Mouse (Mus musculus): Measurements from ENCODE around the gene Rgs3. TPM values are rescaled to one million over a fixed set of nuclear protein-coding genes. Genes with fewer than 3 reads are reported as not detected.

Gene Rgs3
- total RNA-seq, 2 experiments from 2014 or later: 36.9 to 44.0 TPM

DNA sequence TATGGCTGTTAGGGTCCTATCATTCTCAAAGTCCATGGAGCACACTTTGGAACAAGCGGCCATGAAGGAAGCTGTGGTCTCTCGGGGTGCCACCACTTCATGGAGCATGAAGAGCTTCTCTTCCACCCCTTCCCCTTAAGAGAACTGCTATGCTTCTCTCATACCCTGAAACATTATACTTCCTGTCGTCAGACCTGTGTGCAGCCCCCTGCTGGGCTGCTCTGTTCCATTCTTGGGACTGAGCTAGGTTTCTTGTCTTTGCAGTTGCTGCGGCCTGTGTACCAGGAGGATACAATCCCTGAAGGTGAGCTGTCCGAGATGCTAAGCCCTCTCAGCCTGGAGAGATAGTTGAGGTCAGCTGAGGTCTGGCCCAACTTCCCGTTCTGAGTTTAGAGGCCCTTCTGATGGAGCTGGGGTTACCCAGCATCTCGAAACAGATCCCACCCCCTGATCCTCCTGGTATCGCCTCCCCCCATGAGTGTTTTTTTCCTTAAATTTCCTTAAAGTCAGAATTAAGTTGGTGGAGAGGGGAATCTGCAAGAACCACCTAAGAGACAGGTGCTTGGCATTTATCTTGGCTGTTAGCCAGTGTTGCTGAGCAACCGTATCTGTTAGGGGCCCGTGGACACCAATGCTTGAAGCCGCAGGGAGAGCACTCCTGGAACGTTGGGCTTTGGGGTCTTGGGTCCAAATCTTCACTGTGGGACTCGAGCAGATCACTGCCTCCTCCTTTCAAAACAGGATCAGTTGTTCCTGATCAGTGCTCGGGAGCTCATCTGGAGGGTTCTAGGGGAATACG lies 66.8 kb downstream of the Rgs3 start:
- no peak for DNase-seq (ENCODE audit: low spot score in 2 of 2)

DNA sequence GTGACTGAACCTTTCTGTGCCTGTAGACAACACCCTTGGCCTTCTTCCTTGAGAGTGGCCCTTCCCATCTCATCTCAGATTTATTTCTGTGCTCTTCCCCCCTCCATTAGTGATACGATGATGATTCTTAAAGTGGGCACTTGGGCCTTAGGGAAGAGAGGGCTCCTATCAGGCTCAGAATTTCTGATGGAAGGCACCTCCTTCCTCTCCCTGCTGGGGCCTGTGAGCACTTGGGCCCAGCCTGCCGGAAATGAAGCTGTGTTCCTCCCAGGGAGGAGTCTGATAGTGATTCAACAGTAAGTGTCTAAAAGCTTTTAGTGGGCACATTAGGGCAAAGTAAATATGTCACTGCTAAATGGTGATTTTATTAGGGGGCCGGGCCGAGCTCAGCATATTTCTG lies 67.7 kb downstream of the Rgs3 start:
- DNase-seq (ENCODE audit: low spot score in 2 of 2): no peak

DNA sequence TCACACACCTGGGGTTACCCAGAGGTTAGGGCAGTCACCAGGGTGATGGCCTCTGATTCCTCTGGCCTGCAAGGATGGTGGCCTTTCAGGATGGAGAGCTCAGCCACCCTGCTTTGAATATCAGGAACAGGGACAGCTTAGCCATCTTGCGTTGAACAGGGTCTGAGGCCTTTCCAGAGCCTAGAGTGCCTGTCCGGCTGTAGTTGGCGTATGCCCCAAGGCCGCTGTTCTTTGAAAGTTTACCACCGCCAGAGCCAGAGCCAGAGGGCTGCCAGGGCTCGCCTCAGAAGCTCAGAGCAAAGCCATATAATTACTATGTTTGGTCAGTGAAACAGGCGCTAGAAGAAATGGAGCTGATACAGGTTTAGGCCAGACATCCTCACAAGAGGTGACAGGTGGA lies 68.9 kb downstream of the Rgs3 start:
- DNase-seq (ENCODE audit: low spot score in 2 of 2): no peak

DNA sequence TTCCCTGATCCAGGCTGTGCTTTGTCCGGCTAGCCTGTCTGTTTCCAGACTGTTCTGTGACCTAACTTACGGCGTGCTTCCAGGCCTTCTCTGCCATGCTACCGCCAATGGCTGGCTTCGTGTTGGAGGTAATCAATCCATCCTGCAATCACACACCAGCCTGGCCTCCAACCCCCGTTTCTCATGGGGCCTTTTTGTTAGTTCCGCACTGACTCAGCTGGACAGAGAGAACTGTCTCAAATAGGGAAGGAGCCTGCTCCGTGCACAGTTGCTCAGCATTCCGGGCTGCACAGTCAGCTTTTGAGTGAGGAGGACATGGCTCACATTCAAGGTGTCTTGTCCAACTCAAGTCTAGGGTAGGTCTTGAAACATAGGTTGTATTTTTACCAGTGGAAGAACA lies 69.8 kb downstream of the Rgs3 start:
- no peak for DNase-seq (ENCODE audit: low spot score in 2 of 2)

DNA sequence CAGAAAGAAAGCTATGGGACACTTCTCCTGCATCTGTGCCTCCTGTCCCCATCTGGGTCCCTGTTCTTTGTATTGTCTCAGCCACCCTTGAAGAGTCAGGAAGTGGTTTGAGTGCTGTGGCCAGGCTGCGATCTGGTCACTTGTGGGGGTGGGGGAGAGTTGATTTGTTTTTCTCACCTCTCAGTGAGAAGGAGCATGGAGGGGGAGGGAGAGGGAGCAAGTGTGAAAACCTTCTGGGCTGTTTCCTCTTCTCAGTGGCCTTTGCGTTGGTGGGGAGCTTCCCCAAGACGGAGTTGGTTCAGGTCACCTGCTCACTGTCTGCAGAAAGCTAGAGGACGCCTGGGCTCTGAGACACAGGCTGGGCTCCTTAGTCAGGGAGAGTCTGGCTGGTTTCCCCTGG lies 70.3 kb downstream of the Rgs3 start:
- DNase-seq (ENCODE audit: low spot score in 2 of 2): no peak

DNA sequence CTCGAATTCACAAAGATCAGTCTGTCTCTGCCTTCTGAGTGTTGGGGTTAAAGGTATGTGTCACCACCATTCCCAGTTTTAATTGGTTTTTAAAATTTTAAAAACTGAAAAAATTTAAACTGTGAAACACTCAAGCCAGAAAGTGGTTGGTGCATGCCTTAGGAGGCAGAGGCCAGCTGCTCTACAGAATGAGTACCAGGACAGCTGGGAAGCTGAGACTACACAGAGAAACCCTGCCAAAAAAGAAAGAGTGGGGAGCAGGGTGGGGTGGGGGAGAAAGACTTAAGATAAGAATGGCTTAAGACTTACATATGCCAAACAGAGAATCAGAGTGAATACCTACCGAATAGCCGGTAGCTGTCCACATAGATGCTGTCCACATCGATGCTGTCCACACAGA lies 73.6 kb downstream of the Rgs3 start:
- no peak for DNase-seq (ENCODE audit: low spot score in 2 of 2)

DNA sequence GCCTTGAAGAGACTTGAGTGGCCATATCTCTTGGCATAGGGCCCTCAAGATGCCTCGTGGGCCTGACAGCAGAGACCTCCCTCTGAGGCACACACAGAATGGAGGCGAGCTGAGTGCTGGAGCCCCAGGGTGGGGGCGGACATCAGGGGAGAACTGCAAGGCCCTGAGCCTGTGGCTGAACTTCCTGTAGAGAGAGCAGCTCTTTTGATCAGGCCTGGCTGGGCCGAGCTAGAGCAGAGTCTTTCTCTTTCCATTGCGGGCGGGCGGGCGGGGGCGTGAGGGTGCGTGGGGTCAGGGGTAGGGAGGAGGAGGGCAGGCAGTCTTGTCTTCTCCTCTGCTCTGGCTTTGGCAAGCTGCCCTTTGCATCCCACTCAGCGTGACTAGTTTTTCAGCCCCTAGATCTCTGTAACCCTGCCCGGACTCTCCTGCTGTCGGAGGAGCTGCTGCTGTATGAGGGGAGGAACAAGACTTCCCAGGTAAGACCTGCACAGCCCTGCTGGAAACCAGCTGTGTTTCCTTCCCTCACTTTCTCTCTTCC lies 74.5 kb downstream of the Rgs3 start:
- DNase-seq (ENCODE audit: low spot score in 2 of 2): no peak

DNA sequence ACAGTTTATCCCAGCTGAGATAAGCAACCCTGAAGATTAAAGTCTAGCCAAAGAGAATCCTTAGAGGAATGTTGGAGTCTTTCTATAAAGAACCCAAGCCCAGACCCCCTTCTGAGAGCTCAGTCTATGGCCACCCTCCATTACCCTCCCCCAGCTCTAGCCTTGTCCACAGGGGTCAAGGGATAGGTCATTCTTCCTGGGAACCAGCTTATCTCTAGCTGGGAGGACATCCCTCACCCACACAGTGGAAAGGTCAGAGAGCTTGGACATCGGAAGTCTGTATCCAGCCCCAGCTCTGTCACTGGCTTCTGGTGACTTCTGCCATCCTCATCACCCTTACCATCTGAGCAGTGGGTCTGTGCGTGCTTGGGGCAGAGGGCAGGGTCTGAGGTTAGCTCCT lies 75.2 kb downstream of the Rgs3 start:
- no peak for DNase-seq (ENCODE audit: low spot score in 2 of 2)

DNA sequence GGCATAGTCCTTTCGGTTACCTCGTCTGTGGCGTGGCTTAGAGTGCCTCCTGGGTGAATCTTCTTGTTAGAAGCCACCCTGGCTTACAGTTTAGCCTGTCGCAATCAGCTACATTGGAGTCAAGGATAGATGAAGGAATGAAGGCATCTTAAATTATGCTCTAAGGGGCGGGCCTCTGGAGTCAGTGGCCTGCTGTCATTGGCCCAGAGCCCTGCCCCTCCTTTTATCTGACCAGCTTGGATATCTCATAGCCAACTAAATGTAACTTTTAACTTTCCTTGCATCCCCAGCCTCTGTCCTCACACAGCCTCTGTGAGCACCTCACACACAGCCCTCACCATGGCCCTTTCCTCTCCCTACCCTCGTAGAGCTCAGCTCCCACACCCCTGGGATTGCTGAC lies 76.4 kb downstream of the Rgs3 start:
- no peak for DNase-seq (ENCODE audit: low spot score in 2 of 2)

DNA sequence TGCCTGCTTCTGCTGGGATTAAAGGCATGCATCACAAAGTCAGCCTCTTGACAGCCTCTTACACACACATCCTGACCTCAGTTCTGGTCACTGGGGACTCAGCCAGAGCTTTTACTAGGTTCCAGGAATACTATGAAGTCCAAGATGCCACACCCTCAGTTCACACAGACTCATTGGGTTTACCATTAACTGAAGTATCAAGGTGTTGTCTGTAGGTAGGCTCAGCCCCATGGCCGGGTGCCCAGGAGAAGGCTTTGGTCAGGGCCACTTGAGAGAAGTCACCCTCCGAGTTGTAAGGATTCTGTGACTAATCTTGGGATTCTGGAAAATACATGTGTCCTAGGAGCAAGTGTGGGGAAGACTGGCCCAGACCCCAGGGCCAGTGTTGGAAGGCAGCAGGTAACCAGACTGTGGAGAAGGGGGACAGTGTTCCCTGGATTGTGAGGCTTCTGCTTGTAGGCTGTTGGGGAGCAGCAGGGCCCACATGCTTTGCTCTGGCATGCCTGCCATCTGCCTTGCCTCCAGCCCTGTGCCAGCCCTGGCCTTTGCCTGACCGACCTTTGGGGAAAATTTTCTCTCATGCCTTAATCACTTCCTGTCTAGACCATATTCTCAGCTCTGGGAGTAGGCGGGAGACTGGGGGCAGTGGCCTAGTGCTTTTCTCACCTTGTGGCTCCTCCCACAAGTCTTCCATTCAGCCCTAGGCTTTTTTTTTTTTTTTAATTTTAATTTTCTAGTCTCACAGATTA lies 78.4 kb downstream of the Rgs3 start:
- DNase-seq (ENCODE audit: low spot score in 2 of 2): no peak

DNA sequence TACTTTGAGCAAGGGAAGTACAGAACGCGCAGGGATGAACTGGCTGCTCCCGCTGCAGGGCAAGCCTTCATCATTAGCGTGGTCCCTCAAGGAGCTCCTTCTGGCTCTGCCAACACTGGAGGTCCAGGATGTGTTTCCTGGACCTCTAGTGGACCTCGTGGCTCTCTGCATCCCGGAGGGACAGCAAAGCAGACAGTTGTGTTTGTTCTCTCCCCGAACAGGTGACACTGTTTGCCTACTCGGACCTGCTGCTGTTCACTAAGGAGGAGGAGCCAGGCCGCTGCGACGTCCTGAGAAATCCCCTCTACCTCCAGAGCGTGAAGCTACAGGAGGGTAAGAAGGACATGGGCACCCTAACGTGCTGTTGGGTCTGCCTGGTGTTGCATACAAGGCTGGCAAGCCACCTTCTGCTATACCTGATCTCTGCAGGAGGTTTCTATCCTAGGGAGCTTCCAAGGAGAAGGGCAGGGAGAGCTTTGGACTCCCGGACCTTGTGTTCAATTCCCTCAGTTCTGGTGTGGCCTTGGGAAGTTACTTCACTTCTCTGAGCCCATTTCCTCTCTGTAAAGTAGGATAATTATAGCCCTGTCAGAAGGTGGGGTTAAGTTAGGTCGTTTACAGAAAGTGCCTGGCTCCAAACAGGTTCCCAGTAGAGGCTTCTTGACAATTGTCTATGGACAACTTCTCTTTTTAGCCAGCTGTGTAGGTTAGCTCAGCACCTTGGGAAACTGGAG lies 81.0 kb downstream of the Rgs3 start:
- DNase-seq (ENCODE audit: low spot score in 2 of 2): no peak

DNA sequence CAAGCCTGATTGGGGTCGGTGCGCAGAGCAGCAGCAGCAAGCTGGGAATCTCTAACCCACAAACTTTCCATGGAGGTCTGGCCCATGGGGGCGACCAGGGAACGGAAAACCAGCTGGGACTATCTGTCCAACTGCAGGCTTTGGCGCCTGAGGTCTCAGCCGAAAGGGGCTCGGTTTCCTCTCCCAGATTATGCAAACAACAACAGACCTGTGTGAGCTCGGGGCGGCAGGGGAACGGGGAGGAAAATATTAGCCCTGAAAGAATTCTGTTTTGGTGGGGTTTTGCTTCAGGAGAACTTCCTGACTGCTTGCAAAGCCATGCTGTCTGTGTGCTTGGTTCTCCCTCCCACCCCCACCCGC lies 81.6 kb downstream of the Rgs3 start:
- no peak for DNase-seq (ENCODE audit: low spot score in 2 of 2)

DNA sequence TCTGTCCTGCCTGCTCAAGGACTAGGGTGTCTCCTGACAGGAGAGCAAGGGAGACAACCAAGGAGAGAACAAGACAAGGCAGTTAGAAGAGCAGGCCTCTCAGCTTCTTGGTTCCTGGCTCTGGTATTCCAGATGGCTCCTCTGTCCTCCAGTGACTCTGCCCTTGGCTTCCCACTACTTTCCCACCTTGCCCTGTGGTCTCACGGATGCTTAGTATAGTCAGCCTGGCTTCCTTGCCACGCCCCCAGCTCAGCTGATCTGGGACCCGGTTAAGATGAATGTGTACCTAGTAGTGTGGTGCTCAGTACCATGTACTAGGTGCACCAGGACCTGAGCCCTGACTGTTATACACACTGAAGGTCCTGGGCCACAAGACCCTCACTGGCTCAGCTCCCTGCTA lies 82.0 kb downstream of the Rgs3 start:
- DNase-seq (ENCODE audit: low spot score in 2 of 2): no peak

DNA sequence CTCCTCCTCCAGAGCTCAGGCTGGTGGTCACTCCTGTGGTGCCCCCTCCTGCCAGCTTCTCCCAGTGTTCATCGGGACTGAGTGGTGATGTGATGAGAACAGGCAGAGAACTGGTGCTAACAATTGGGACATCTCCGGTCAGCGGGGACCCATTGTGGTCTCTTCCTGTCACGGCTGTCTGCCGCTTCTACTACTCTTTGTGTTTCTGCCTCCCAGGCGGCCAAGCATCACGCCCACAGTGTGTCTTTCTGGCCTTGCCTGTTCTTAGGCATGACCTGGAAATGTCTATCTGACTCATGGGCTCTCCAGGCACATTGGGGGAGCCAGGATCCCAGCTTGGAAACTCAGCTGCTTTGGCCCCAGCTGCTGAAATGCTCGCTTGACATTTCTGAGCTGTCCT lies 83.8 kb downstream of the Rgs3 start:
- DNase-seq (ENCODE audit: low spot score in 2 of 2): no peak

DNA sequence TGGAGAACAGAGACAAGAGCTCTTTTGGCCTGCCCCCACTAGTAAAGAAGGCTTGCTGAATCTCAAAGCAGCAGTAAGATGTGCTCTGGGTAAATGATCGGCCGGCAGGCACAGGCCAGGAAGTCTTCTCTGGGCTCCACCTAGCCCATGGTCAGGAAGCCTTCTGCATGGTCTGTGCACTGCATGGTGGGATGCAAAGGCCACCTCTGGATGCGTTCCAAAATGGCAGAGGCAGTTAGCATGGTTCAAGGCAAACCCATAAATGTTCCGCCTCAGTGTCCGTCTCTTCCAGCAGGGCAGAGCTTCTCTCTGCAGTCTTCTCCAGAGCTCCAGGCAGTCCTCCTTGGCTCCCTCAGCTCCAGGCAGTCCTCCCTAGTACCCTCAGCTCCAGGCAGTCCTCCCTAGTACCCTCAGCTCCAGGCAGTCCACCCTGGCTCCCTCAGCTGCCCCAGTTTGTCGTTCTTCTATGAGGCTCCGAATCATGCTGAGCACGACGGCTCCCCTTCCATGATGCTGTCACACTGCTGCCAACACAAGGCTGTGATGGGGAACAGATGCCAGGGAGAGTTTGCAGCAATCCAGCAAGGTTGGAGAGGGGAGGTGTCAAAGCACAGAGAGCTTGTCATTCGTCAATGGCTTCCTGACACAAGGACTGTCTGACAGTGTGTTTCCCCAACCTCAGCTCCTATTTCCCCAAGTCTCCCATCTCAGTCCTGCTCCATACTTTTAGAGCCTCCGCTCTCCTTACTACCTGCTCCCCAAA lies 84.6 kb downstream of the Rgs3 start:
- no peak for DNase-seq (ENCODE audit: low spot score in 2 of 2)

DNA sequence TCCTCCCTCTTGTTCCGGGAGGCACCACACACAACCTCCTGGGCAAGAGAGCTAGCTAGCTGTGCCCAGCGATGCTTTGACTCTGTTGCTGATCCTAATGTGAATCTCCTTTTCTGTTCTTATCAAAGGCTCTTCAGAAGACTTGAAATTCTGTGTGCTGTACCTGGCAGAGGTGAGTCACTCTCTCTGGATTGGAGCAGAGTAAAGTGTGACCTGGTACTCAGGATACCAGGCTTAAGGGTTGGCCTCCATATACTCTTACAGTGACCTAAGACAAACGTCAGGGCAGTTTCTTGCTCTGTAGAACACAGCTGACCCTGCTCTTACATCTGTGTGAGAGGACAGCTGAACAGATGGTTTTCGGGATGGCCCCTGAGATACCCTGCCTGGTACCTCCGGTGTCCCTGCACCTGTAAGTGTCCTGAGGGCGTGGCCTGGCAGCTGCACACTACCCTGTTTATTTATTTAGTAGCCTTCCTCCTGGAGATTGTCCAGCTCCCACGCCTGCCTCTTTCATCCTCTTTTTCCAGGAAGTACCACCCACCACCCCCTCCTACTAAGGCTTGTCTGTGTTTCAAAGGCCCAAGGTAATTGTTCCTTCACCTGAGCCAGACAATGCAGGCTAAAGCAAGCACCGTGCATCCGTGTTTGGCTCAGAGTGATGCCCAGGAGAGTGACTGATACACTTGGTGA lies 87.1 kb downstream of the Rgs3 start:
- DNase-seq (ENCODE audit: low spot score in 2 of 2): no peak

DNA sequence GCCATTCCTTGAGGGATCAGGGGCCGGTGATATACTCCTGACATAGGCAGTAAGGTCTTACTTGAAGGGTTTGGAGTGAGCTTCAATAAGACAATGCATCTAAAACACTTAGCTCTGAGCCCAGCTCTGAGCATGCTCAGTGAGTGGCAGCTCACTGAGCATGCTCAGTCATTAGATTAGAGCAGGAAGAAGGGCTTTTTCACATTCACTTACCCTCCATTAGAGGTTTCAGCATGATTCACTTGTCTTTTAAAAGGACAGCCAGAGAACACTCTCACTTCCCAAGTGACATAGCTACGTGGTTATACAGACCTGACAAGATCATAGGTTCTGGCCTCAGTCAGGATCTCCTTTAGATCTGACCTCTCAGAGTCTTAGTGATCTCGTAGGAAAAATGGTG lies 89.2 kb downstream of the Rgs3 start:
- no peak for DNase-seq (ENCODE audit: low spot score in 2 of 2)

DNA sequence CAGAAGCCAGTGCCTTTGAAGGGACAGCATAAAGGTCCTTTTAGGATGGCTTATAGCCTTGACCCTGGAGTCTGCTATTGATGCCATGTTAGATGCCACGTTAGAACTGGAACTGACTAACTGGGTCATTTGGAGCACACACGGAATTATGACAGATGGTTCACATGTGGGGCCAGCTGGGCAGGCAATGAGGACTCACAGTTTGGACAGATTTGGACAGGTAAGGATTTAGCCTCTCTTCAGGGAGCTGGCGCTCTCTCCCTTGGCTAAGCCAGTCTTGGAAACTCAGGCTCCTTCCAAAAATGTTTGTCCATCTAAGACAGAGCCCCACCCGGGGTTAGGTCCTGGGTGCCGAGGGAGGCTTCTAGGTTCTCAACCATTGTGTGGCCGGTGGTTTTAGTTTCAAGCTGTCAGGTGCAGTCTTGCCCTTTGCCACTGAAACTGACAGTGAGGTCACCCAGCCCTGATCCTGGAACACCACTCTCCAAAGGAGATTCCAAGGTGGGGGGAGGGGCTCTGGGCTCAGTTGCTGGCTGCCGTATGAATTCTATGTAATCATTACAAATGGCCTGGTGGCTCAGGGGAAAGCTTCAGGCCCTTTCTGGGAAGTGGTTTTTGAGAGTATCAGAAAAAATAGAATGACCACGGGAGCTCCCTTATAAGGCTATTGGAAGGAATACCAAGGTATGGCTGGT lies 90.0 kb downstream of the Rgs3 start:
- no peak for DNase-seq (ENCODE audit: low spot score in 2 of 2)

DNA sequence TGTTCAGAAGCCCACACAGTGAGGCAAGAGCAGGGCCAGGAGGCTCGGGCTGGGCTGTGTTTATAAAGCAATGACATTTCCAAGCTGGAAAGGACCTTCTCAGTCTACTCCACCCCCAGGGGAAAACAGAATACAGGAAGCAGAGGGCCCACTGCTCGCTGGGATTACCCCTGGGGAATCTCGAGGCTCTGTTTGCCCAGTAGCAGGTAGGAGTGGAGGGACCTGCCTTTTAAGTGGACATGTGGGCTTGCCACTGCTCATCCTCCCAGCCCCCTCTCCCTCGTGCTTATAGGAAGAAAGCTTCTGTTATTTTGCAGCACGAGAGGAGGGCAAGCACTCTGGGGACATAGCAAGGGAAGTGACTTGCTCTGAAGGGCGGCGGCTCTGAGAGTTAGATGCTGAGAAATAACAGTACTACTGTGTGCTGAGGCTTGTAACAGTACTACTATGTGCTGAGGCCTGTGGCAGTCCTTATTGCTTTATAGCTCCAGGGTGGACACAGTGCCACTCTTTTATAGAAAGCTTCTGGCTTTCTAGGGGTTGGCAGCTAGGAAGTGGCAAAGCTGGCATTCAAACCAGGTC lies 91.6 kb downstream of the Rgs3 start:
- DNase-seq (ENCODE audit: low spot score in 2 of 2): no peak

DNA sequence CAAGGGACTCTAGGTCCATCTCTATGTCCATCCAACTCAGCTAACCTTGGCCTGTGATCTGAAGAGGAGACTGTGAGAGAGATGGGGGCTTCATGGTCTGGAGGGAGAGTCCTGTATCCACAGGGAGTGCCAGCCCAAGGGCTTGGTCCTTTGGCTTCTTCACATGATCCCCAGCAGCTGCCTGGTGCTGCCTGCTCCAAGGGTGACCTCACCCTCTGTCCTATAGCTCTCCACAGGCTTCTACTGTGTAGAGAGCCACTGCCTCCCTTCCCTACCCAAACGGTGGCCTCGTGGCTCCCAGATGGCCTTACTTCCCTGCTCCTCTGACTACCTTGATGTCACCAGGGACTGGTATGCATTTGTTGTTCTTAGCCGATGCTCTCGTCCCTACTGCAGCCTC lies 92.6 kb downstream of the Rgs3 start:
- DNase-seq (ENCODE audit: low spot score in 2 of 2): no peak
